Mouse (Mus musculus) bone marrow, adult 2 months (tissue): ENCODE measurements around the gene Htr1d.

Experiments used
- CTCF ChIP-seq: fragments of 200-500 bp; IDR thresholded peaks from 2 replicates; pipeline ENCODE4 v1.5.1; 2011; ENCODE audit warnings: low read length, control low read depth; ENCODE audit not compliant: control insufficient read depth, insufficient read depth
- POLR2A ChIP-seq: fragments of 200-500 bp; IDR thresholded peaks from 2 replicates; pipeline ENCODE4 v1.6.1; 2011; ENCODE audit warnings: low read depth, mild to moderate bottlenecking, control low read depth, low read length, borderline replicate concordance; ENCODE audit not compliant: control insufficient read depth

DNA sequence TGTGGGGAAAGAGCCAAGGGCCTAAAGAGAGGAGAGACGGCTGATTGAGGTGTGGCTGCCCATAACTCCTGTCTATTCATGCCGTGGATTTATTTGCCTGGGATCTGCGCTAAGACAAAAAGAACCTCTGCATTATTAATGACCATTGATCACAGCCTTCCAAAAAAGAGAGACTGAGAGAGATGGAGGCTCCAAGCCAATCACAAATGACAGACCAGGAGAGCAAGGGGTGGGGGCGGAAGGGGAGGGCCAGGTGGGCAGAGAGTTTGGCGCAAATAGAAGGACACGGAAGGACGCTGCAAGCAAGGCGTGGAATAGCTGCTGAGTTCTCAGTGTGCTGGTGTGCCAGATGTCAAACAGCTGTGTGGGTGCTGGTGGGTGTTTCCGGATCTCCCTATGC lies at the start of gene Htr1d:
- TF ChIP-seq CTCF (no peak), POLR2A (no peak)
